Mouse (Mus musculus): ENCODE results near the gene Ssxb8.
"Not testable (repeated sequence)": the region's sequence is repeated elsewhere in the genome, so short reads cannot be mapped to it uniquely, and the experiment has no call there.

The Ssxb8 gene

DNA sequence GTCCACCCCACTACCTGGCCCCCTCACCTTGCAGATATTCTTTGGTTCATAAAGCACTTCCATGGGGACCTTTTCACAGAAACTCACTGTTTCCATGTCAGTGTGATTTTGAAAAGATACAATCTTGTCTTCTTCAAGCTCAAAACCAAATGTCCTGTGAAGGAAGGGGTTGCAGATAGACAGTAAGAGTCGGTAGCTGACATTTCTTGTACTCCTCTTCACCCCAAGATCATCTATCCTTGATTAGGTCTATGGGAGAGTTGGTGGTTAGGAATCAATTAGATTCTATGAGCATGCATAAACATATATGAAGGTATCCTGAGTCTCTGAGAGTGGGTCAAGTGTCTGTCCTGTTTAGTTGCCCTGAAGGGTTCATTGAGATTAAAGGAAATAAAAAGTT is at the start of gene Ssxb8:
Gene Ssxb8, minus strand, starts transcription at position 101 of the 400 bp plus-strand sequence.
- not testable (repeated sequence) for DNase-seq (ENCODE audit: low read depth, low spot score)

DNA sequence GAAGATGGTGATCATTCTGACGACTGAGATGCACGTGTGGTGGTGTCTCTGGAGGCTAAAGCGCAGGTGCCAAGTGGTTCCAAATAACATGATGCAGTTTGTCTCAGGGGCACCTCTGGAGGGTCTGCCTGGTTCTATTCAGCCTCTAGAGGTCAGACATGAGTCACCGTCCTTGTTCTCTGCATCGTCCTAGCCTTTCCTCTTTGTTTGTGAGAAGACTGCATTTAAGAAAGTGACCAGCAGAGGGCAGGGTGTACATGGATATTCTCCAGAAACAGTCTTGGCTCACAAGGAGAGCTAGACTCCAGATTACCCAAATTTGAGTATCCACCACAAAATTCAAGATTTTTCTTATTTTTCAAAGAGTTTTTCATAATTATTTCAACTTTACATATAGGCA is 42.3 kb upstream of the Ssxb8 start:
- no peak for DNase-seq (ENCODE audit: low read depth, low spot score)

DNA sequence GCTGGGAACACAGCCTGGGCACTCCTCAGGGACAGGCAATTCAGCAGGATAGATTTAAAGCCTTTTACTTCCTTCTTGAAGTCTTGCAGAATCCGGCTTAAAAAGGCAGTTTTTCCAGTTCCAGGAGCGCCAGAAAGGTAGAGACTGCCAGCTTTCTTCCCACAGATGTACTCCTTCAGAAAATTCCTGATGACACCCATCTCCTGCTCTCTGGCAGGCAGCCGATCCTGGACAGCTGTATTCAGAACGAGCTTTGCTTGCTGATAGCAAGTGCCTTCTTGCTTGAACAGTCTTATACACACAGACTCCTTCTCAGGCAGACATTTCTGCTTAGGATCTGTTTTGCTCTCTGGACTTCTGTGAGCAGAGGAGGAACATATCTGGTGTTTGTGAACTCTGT is 27.6 kb downstream of the Ssxb8 start:
- no peak for DNase-seq (ENCODE audit: low read depth, low spot score)
